19 mouse cellular contexts compared by ENCODE assay signal in the genomic region with DNA sequence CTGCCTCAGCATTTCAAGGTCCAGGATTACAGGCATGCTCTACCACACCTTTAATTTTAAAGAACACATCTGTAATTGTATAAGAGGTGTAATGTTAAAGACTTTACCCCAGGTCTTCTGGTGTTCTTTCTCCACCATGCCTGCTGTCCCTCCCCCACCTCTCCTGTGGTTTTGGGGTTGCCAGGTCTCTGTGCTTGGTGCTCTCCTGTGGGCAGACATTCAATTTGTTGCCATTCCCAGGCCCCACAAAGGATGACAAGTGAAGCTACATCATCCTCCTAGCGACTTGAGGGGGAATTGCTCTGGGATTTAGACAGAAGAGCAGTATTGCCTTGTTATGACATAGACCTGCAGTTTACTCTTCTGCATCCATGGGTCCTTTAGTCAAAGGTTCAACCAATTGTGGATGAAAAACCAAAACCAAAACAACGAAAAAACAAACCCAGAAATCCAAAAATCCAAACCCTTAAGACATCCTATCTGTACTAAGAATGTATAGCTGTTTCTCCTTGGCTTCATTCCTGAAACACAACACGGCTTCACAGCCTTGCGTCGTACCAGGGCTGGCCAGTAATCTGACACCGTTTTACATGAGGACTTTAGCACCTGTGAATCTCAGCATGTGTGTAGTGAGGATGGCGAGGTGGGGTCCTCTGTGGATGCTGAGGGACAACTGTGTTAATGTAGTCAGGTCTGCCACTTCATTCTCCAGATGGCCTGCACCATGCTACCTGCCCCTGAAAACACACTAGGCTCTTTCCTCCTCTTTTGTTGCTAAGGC. TPM values are rescaled to one million over a fixed set of nuclear protein-coding genes. Genes with fewer than 3 reads are reported as not detected.
A peak's percentile ranks its signal among the peaks of the same experiment; 100 is the strongest.
DNase-seq lines count a peak whose midpoint lies in the region; ATAC-seq and TF ChIP-seq lines count a peak whose summit lies in the region.
"Had no signal": no experiment of that assay in that cellular context is flagged by ENCODE, and none has a peak within 500 bp of the region (broad histone marks: within the 10 kb centered on the region; RNA-seq: fewer than 3 reads in every experiment).

No protein-coding gene starts in this region.

- H3K27me3 ChIP-seq in forebrain, embryonic 11.5 days (ENCODE audit: control insufficient read depth, insufficient read depth, low read length) = no peaks in the 10 kb centered on the region
- H3K27me3 ChIP-seq in forebrain, postnatal 0 days (ENCODE audit: insufficient read depth, low read length) = no peaks in the 10 kb centered on the region
- no peaks in the 10 kb centered on the region for H3K27me3 ChIP-seq in liver, embryonic 13.5 days
- no peaks in the 10 kb centered on the region; the same call in 1 of the 2 replicates for H3K27me3 ChIP-seq in liver, embryonic 11.5 days (replicated peaks; ENCODE audit: control insufficient read depth, insufficient read depth, low read length)
- H3K27me3 ChIP-seq: forebrain, embryonic 12.5 days; lung, embryonic 15.5 days had no signal

- H3K36me3 ChIP-seq in forebrain, embryonic 11.5 days (ENCODE audit: control insufficient read depth, insufficient read depth, low read length) = no peaks in the 10 kb centered on the region
- no peaks in the 10 kb centered on the region for H3K36me3 ChIP-seq in forebrain, postnatal 0 days (ENCODE audit: insufficient read depth)
- H3K36me3 ChIP-seq in liver, embryonic 13.5 days = peaks cover 6% of the 10 kb centered on the region; the same call in 1 of the 2 replicates
- no peaks in the 10 kb centered on the region for H3K36me3 ChIP-seq in liver, embryonic 11.5 days (ENCODE audit: control insufficient read depth, insufficient read depth, low read length)
- H3K36me3 ChIP-seq: forebrain, embryonic 12.5 days; heart, embryonic 12.5 days; hindbrain, embryonic 10.5 days; lung, embryonic 15.5 days; midbrain, embryonic 10.5 days had no signal

- TF ChIP-seq CTCF in forebrain, postnatal 0 days (IDR thresholded peaks at IDR 0.05; ENCODE audit: low read depth) = no peak

- no peak overlapping the region for H3K4me2 ChIP-seq in forebrain, embryonic 11.5 days (ENCODE audit: low read depth, low read length, severe bottlenecking)
- no peak overlapping the region for H3K4me2 ChIP-seq in forebrain, postnatal 0 days (ENCODE audit: low read depth)
- H3K4me2 ChIP-seq in liver, embryonic 13.5 days = no peak overlapping the region
- H3K4me2 ChIP-seq in liver, embryonic 11.5 days = no peak overlapping the region
- H3K4me2 ChIP-seq: forebrain, embryonic 12.5 days; heart, embryonic 12.5 days; lung, embryonic 15.5 days had no signal

- no peak for ATAC-seq in forebrain, embryonic 11.5 days (replicated peaks; ENCODE audit: low FRiP score)
- no peak for ATAC-seq in forebrain, postnatal 0 days
- no peak for ATAC-seq in liver, embryonic 13.5 days (ENCODE audit: low read depth)
- ATAC-seq in liver, embryonic 11.5 days (replicated peaks; ENCODE audit: low FRiP score) = no peak
- ATAC-seq: intestine, postnatal 0 days; midbrain, embryonic 16.5 days had no signal

- DNase-seq in forebrain, embryonic 11.5 days (ENCODE audit: low spot score) = peak; percentile 30
- DNase-seq in forebrain, postnatal 0 days = no peak
- no peak for DNase-seq in liver, embryonic 13.5 days
- no peak for DNase-seq in liver, embryonic 11.5 days (ENCODE audit: low spot score)
- peak; percentile 54 for DNase-seq in forelimb bud, embryonic 11.5 days (ENCODE audit: low read depth, low spot score)
- no peak for DNase-seq in gastrocnemius, postnatal 25 days
- DNase-seq in urinary bladder, adult 18-20 months (ENCODE audit: low spot score in 2 of 2) = no peak
- DNase-seq: gastrocnemius, adult 2 months; kidney, postnatal 25 days; right cerebral cortex, postnatal 4 days; thymus, postnatal 14 days had no signal

- H3K9ac ChIP-seq in forebrain, embryonic 11.5 days (ENCODE audit: low read length) = no peak overlapping the region
- no peak overlapping the region for H3K9ac ChIP-seq in forebrain, postnatal 0 days
- H3K9ac ChIP-seq in liver, embryonic 13.5 days = no peak overlapping the region
- no peak overlapping the region for H3K9ac ChIP-seq in liver, embryonic 11.5 days (ENCODE audit: low read depth, low read length)
- H3K9ac ChIP-seq: forebrain, embryonic 12.5 days; heart, embryonic 12.5 days; lung, embryonic 15.5 days had no signal

- H3K4me3 ChIP-seq in forebrain, embryonic 11.5 days (ENCODE audit: low read depth, low read length) = no peak overlapping the region
- no peak overlapping the region for H3K4me3 ChIP-seq in forebrain, postnatal 0 days (ENCODE audit: low read depth, low read length)
- no peak overlapping the region for H3K4me3 ChIP-seq in liver, embryonic 13.5 days (replicated peaks)
- H3K4me3 ChIP-seq in liver, embryonic 11.5 days (ENCODE audit: low read depth, low read length) = no peak overlapping the region
- H3K4me3 ChIP-seq: forebrain, embryonic 12.5 days; gastrocnemius, adult 2 months; heart, embryonic 12.5 days; hindbrain, embryonic 10.5 days; lung, embryonic 15.5 days; midbrain, embryonic 10.5 days had no signal

- WGBS in forebrain, embryonic 11.5 days = 72% methylated on average over 7 of the region's 7 CpGs
- 55% methylated on average over 7 of the region's 7 CpGs for WGBS in forebrain, postnatal 0 days
- 68% methylated on average over 7 of the region's 7 CpGs for WGBS in liver, embryonic 13.5 days (ENCODE audit: insufficient replicate concordance)
- 57% methylated on average over 7 of the region's 7 CpGs for WGBS in liver, embryonic 11.5 days

- H3K27ac ChIP-seq in forebrain, embryonic 11.5 days (ENCODE audit: low read depth, low read length) = no peak overlapping the region
- H3K27ac ChIP-seq in forebrain, postnatal 0 days (ENCODE audit: low read depth, low read length) = no peak overlapping the region
- H3K27ac ChIP-seq in liver, embryonic 13.5 days = 0 out of 2 replicates have a peak overlapping the region, but pooled peaks have one; percentile 26
- H3K27ac ChIP-seq in liver, embryonic 11.5 days (ENCODE audit: low read depth, low read length) = no peak overlapping the region
- H3K27ac ChIP-seq: forebrain, embryonic 12.5 days; gastrocnemius, adult 2 months; hindbrain, embryonic 10.5 days; lung, embryonic 15.5 days; macrophage; midbrain, embryonic 10.5 days had no signal

- no peaks in the 10 kb centered on the region for H3K9me3 ChIP-seq in forebrain, embryonic 11.5 days (ENCODE audit: control insufficient read depth, low read length)
- H3K9me3 ChIP-seq in forebrain, postnatal 0 days (ENCODE audit: low read length) = no peaks in the 10 kb centered on the region
- no peaks in the 10 kb centered on the region for H3K9me3 ChIP-seq in liver, embryonic 13.5 days (replicated peaks)
- H3K9me3 ChIP-seq in liver, embryonic 11.5 days (ENCODE audit: control insufficient read depth, low read length) = no peaks in the 10 kb centered on the region
- H3K9me3 ChIP-seq: forebrain, embryonic 12.5 days; heart, embryonic 12.5 days; hindbrain, embryonic 10.5 days; lung, embryonic 15.5 days; midbrain, embryonic 10.5 days had no signal

- H3K4me1 ChIP-seq in forebrain, embryonic 11.5 days (replicated peaks; ENCODE audit: control insufficient read depth, insufficient read depth, low read length) = no peaks in the 10 kb centered on the region
- H3K4me1 ChIP-seq in forebrain, postnatal 0 days (ENCODE audit: insufficient read depth) = no peaks in the 10 kb centered on the region
- H3K4me1 ChIP-seq in liver, embryonic 13.5 days (replicated peaks) = peaks cover 86% of the 10 kb centered on the region
- peaks cover 20% of the 10 kb centered on the region for H3K4me1 ChIP-seq in liver, embryonic 11.5 days (replicated peaks; ENCODE audit: control insufficient read depth, insufficient read depth, low read length)
- H3K4me1 ChIP-seq: lung, embryonic 15.5 days; midbrain, embryonic 10.5 days had no signal

RNA-seq across cellular contexts. Expression of a gene that starts 15.1 kb away (rescaled TPM):
- polyA plus RNA-seq in forebrain, embryonic 11.5 days (2014; fragmentation: Nextera tagmentation; extraction: Ambion mirVana) = 19.0 and 20.2 TPM in 2 replicates
- 16.5 and 20.5 TPM in 2 replicates for total RNA-seq in forebrain, postnatal 0 days (2014; rRNA removed)
- 7.8 and 10.6 TPM in 2 replicates for polyA plus RNA-seq in forebrain, postnatal 0 days (2015; fragmentation: Nextera tagmentation; extraction: Ambion mirVana)
- polyA plus RNA-seq in liver, embryonic 13.5 days (2015; fragmentation: Nextera tagmentation; extraction: Ambion mirVana) = 41.3 and 45.5 TPM in 2 replicates
- polyA plus RNA-seq in liver, embryonic 11.5 days (2014; fragmentation: Nextera tagmentation; extraction: Ambion mirVana) = 23.6 and 23.7 TPM in 2 replicates
- total RNA-seq in gastrocnemius, postnatal 25 days (2021) = 1 to 10 TPM; 1.9 to 2.8 TPM

RNA-seq across cellular contexts. Expression of a gene that starts 41.6 kb away (rescaled TPM):
- polyA plus RNA-seq in forebrain, embryonic 11.5 days (2014; fragmentation: Nextera tagmentation; extraction: Ambion mirVana) = 17.2 and 18.6 TPM in 2 replicates
- total RNA-seq in forebrain, postnatal 0 days (2014; rRNA removed) = 19.5 and 22.8 TPM in 2 replicates
- polyA plus RNA-seq in forebrain, postnatal 0 days (2015; fragmentation: Nextera tagmentation; extraction: Ambion mirVana) = 3.6 and 6.2 TPM in 2 replicates
- polyA plus RNA-seq in liver, embryonic 13.5 days (2015; fragmentation: Nextera tagmentation; extraction: Ambion mirVana) = 8.1 and 9.4 TPM in 2 replicates
- polyA plus RNA-seq in liver, embryonic 11.5 days (2014; fragmentation: Nextera tagmentation; extraction: Ambion mirVana) = 17.9 and 19.4 TPM in 2 replicates
- total RNA-seq in gastrocnemius, postnatal 25 days (2021) = 1 to 10 TPM; 6.6 to 9.8 TPM

Comparison
In these comparisons a context has a peak if more than half of its experiments do, and no peak if none do; other contexts are left out.
1. DNase-seq: peak in forebrain, embryonic 11.5 days (single experiment) and forelimb bud, embryonic 11.5 days (single experiment); none in forebrain, postnatal 0 days (single experiment), liver, embryonic 13.5 days (single experiment), liver, embryonic 11.5 days (single experiment), gastrocnemius, postnatal 25 days (single experiment) and urinary bladder, adult 18-20 months (0 of 2).